Comparison of ENCODE assay signal across 23 mouse cellular contexts in the genomic region with DNA sequence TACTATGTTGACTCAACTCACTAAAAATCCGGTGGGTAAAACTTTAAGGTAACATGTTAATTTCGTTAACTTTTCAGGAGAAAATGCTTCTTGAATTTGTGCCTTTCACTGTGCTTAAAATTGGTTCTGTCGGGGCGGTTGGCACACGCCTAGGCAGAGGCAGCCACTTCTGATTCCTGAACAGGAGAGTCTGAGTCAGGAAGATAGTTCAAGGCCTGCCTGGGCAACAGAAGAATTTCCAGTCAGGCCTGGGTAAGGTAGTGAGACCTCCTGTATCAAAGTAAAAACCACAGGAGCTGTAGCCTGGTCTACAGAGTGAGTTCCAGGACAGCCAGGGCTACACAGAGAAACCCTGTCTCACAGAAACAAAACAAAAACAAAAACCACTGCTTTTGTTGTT. TPM values are rescaled to one million over a fixed set of nuclear protein-coding genes. Genes with fewer than 3 reads are reported as not detected.
"Had no signal": no experiment of that assay in that cellular context is flagged by ENCODE, and none has a peak within 500 bp of the region (broad histone marks: within the 10 kb centered on the region; RNA-seq: fewer than 3 reads in every experiment).

No protein-coding gene starts in this region.

- H3K27ac ChIP-seq: limb, embryonic 12.5 days; limb, embryonic 15.5 days; liver, embryonic 14.5 days; midbrain, embryonic 12.5 days; midbrain, embryonic 15.5 days; neural tube, embryonic 13.5 days; stomach, embryonic 15.5 days had no signal

- ATAC-seq: liver, postnatal 0 days; midbrain, embryonic 15.5 days had no signal

- H3K4me3 ChIP-seq: limb, embryonic 12.5 days; limb, embryonic 15.5 days; megakaryocyte, embryonic 14.5 days; midbrain, embryonic 12.5 days; midbrain, embryonic 15.5 days; myocyte; neural tube, embryonic 13.5 days; stomach, embryonic 15.5 days had no signal

- DNase-seq: kidney, postnatal 14 days; kidney, postnatal 4 days; left cerebral cortex, postnatal 4 days; liver, postnatal 0 days; lung, embryonic 14.5 days; lung, postnatal 10 days; lung, postnatal 36 days; retina, postnatal 1 day; right cerebral cortex, postnatal 25 days; spleen, adult 18-20 months; thymus, postnatal 25 days had no signal

RNA-seq across cellular contexts. Expression of a gene that starts 7.4 kb away (rescaled TPM):
- total RNA-seq: monocyte, adult 5-6 weeks had no signal

RNA-seq across cellular contexts. Expression of a gene that starts 33.9 kb away (rescaled TPM):
- total RNA-seq: layer of hippocampus, postnatal 14 days; left cerebral cortex, adult 8-10 months had no signal

RNA-seq across cellular contexts. Expression of a gene that starts 34.0 kb away (rescaled TPM):
- total RNA-seq: monocyte, adult 5-6 weeks had no signal
